10 mouse cellular contexts compared by ENCODE assay signal in genomic region chr11:61068866-61069265, GRCm38 (mm10). TPM values are rescaled to one million over a fixed set of nuclear protein-coding genes. Genes with fewer than 3 reads are reported as not detected.
DNase-seq lines count a peak whose midpoint lies in the region; ATAC-seq and TF ChIP-seq lines count a peak whose summit lies in the region.
"Had no signal": no experiment of that assay in that cellular context is flagged by ENCODE, and none has a peak within 500 bp of the region (broad histone marks: within the 10 kb centered on the region; RNA-seq: fewer than 3 reads in every experiment).

No protein-coding gene starts in this region.

- no peak for TF ChIP-seq CTCF in forebrain, postnatal 0 days (IDR thresholded peaks at IDR 0.05; ENCODE audit: low read depth)

- 51% methylated on average over 10 of the region's 10 CpGs for WGBS in heart, embryonic 16.5 days
- 91% methylated on average over 10 of the region's 10 CpGs for WGBS in limb, embryonic 10.5 days
- 75% methylated on average over 10 of the region's 10 CpGs for WGBS in forebrain, postnatal 0 days

- no peak overlapping the region for H3K4me2 ChIP-seq in heart, embryonic 16.5 days (ENCODE audit: low read depth, low read length)
- H3K4me2 ChIP-seq in forebrain, postnatal 0 days (ENCODE audit: low read depth): no peak overlapping the region

- intact Hi-C loops in heart, postnatal 36 days (cut with DNase I): no loop called here

- no peak overlapping the region for H3K4me3 ChIP-seq in heart, embryonic 16.5 days (ENCODE audit: low read length)
- H3K4me3 ChIP-seq in limb, embryonic 10.5 days: no peak overlapping the region
- H3K4me3 ChIP-seq in forebrain, postnatal 0 days (ENCODE audit: low read depth, low read length): no peak overlapping the region

- H3K4me1 ChIP-seq in heart, embryonic 16.5 days (ENCODE audit: control insufficient read depth, insufficient read depth, low read length): peaks cover 7% of the 10 kb centered on the region
- H3K4me1 ChIP-seq in limb, embryonic 10.5 days: peaks cover 27% of the 10 kb centered on the region; the same call in 1 of the 2 replicates
- H3K4me1 ChIP-seq in forebrain, postnatal 0 days (ENCODE audit: insufficient read depth): no peaks in the 10 kb centered on the region

- H3K9ac ChIP-seq in heart, embryonic 16.5 days (ENCODE audit: low read length): peak overlapping the region; percentile 43; the same call in 1 of the 2 replicates
- H3K9ac ChIP-seq in forebrain, postnatal 0 days: no peak overlapping the region

- no peak for DNase-seq in heart, postnatal 36 days
- peak; percentile 40 to 44 for DNase-seq in cerebellum, postnatal 14 days
- peak; percentile 79 to 81 for DNase-seq in frontal cortex, postnatal 36 days (ENCODE audit: low spot score in 2 of 2)
- no peak for DNase-seq in limb, embryonic 10.5 days (ENCODE audit: low spot score)
- DNase-seq in forebrain, postnatal 0 days: no peak
- DNase-seq in yolk sac, embryonic 10.5 days (ENCODE audit: low spot score): no peak

- no peaks in the 10 kb centered on the region for H3K9me3 ChIP-seq in heart, embryonic 16.5 days (replicated peaks; ENCODE audit: control insufficient read depth, low read length)
- H3K9me3 ChIP-seq in limb, embryonic 10.5 days (replicated peaks): no peaks in the 10 kb centered on the region
- no peaks in the 10 kb centered on the region for H3K9me3 ChIP-seq in forebrain, postnatal 0 days (ENCODE audit: low read length)
- H3K9me3 ChIP-seq: G1E; megakaryocyte, embryonic 14.5 days had no signal

- H3K27me3 ChIP-seq in heart, embryonic 16.5 days (ENCODE audit: control insufficient read depth, insufficient read depth, low read length): no peaks in the 10 kb centered on the region
- H3K27me3 ChIP-seq in limb, embryonic 10.5 days (ENCODE audit: low read depth, poor library complexity, severe bottlenecking): no peaks in the 10 kb centered on the region
- H3K27me3 ChIP-seq in forebrain, postnatal 0 days (ENCODE audit: insufficient read depth, low read length): no peaks in the 10 kb centered on the region

- H3K27ac ChIP-seq in heart, embryonic 16.5 days (ENCODE audit: low read length): peak overlapping the region; percentile 47; the same call in 1 of the 2 replicates
- H3K27ac ChIP-seq in limb, embryonic 10.5 days: 0 out of 2 replicates have a peak overlapping the region, but pooled peaks have one; percentile 4
- no peak overlapping the region for H3K27ac ChIP-seq in forebrain, postnatal 0 days (ENCODE audit: low read depth, low read length)

- no peaks in the 10 kb centered on the region for H3K36me3 ChIP-seq in heart, embryonic 16.5 days (ENCODE audit: control insufficient read depth, insufficient read depth)
- H3K36me3 ChIP-seq in limb, embryonic 10.5 days: no peaks in the 10 kb centered on the region
- no peaks in the 10 kb centered on the region for H3K36me3 ChIP-seq in forebrain, postnatal 0 days (ENCODE audit: insufficient read depth)
- H3K36me3 ChIP-seq: G1E had no signal

- no peak for ATAC-seq in heart, embryonic 16.5 days (replicated peaks; ENCODE audit: extremely low read depth, insufficient read depth, low FRiP score)
- no peak for ATAC-seq in forebrain, postnatal 0 days

RNA-seq across cellular contexts. Expression of gene Kcnj12, which starts 46.5 kb away (rescaled TPM):
- 5.7 and 5.9 TPM in 2 replicates for polyA plus RNA-seq in heart, embryonic 16.5 days (2015; fragmentation: Nextera tagmentation; extraction: Ambion mirVana)
- total RNA-seq in heart, postnatal 36 days (2021): 10 to 100 TPM; 22.8 to 24.9 TPM
- polyA plus RNA-seq in limb, embryonic 10.5 days (2016; fragmentation: Nextera tagmentation; extraction: Ambion mirVana): 0.11 and 0.25 TPM in 2 replicates
- total RNA-seq in forebrain, postnatal 0 days (2014; rRNA removed): 7.3 and 8.8 TPM in 2 replicates
- 1.7 and 3.1 TPM in 2 replicates for polyA plus RNA-seq in forebrain, postnatal 0 days (2015; fragmentation: Nextera tagmentation; extraction: Ambion mirVana)
- total RNA-seq: G1E; granulocyte monocyte progenitor cell, adult 5-6 weeks had no signal
- polyA plus RNA-seq: G1E had no signal

RNA-seq across cellular contexts. Expression of gene Tnfrsf13b, which starts 57.7 kb away (rescaled TPM):
- 2.7 and 5.7 TPM in 2 replicates for polyA plus RNA-seq in heart, embryonic 16.5 days (2015; fragmentation: Nextera tagmentation; extraction: Ambion mirVana)
- total RNA-seq in heart, postnatal 36 days (2021): under 1 TPM; 0.86 to 0.89 TPM
- polyA plus RNA-seq in limb, embryonic 10.5 days (2016; fragmentation: Nextera tagmentation; extraction: Ambion mirVana): 0.39 TPM in 2 replicates
- 1.1 and 4.2 TPM in 2 replicates for total RNA-seq in forebrain, postnatal 0 days (2014; rRNA removed)
- 0.83 and 1.4 TPM in 2 replicates for polyA plus RNA-seq in forebrain, postnatal 0 days (2015; fragmentation: Nextera tagmentation; extraction: Ambion mirVana)

Comparison
In these comparisons a context has a peak if more than half of its experiments do, and no peak if none do; other contexts are left out.
1. DNase-seq: peak in cerebellum, postnatal 14 days (2 of 2) and frontal cortex, postnatal 36 days (2 of 2); none in heart, postnatal 36 days (0 of 2), limb, embryonic 10.5 days (single experiment), forebrain, postnatal 0 days (single experiment) and yolk sac, embryonic 10.5 days (single experiment).